Mouse (Mus musculus) kidney, embryonic 15.5 days (tissue): ENCODE results near the gene Col23a1. TPM values are rescaled to one million over a fixed set of nuclear protein-coding genes. Genes with fewer than 3 reads are reported as not detected.

Source experiments
- ATAC-seq: fragments of 200-750 bp; cut with Nextera tagmentation; replicated peaks from 2 replicates; pipeline ENCODE4 v1.8.0; 2017; ENCODE audit warnings: moderate TSS enrichment; ENCODE audit not compliant: low FRiP score
- H3K27ac ChIP-seq: fragments of 300-500 bp; sonication (generic); 2 replicates; pipeline ENCODE4 v1.5.1; 2015; ENCODE audit warnings: mild to moderate bottlenecking, inconsistent platforms
- H3K27me3 ChIP-seq: fragments of 300-500 bp; sonication (generic); 2 replicates; pipeline ENCODE4 v1.6.1; 2015; ENCODE audit warnings: inconsistent platforms
- H3K36me3 ChIP-seq: fragments of 300-500 bp; sonication (generic); 2 replicates; pipeline ENCODE4 v1.6.1; 2015; ENCODE audit warnings: inconsistent platforms
- H3K4me1 ChIP-seq: fragments of 300-500 bp; sonication (generic); 2 replicates; pipeline ENCODE4 v1.6.1; 2015; ENCODE audit warnings: inconsistent platforms
- H3K4me2 ChIP-seq: fragments of 300-500 bp; sonication (generic); 2 replicates; pipeline ENCODE4 v1.6.1; 2015; ENCODE audit warnings: moderate library complexity, mild to moderate bottlenecking, inconsistent platforms
- H3K4me3 ChIP-seq: fragments of 300-500 bp; sonication (generic); replicated peaks from 2 replicates; pipeline ENCODE4 v1.5.1; 2015; ENCODE audit warnings: mild to moderate bottlenecking, inconsistent platforms
- H3K9ac ChIP-seq: fragments of 300-500 bp; sonication (generic); 2 replicates; pipeline ENCODE4 v1.6.1; 2015; ENCODE audit warnings: mild to moderate bottlenecking, inconsistent platforms
- H3K9me3 ChIP-seq: fragments of 300-500 bp; sonication (generic); replicated peaks from 2 replicates; pipeline ENCODE4 v1.6.1; 2016; ENCODE audit warnings: inconsistent platforms
- WGBS: fragments of 180-500 bp; shearing (Covaris S2); methylation state at CpG from one replicate; pipeline ENCODE4 v1.1.7; 2015; ENCODE audit warnings: mixed read lengths; 5-methylcytosine and 5-hydroxymethylcytosine counted together
- polyA plus RNA-seq: library from polyadenylated mRNA; unstranded; fragments of >200 nt; fragmentation: Nextera tagmentation; extraction: Ambion mirVana; gene quantifications from 2 replicates; pipeline ENCODE4 v1.2.1, GENCODE M21; 2015

Gene Col23a1
- polyA plus RNA-seq, 1 experiment from 2014 or later: 11.5 TPM

GRCm38 (mm10) chr11:51448680-51449079, 159.0 kb downstream of the Col23a1 start:
- no peak overlapping the region for H3K27ac ChIP-seq
- peaks cover 3% of the 10 kb centered on the region; the same call in 1 of the 2 replicates for H3K4me1 ChIP-seq
- H3K9ac ChIP-seq: no peak overlapping the region
- no peak overlapping the region for H3K4me3 ChIP-seq
- no peaks in the 10 kb centered on the region for H3K9me3 ChIP-seq
- no peaks in the 10 kb centered on the region; the same call in 1 of the 2 replicates for H3K27me3 ChIP-seq
- 67% methylated on average over 4 of the region's 4 CpGs for WGBS
- H3K36me3 ChIP-seq: no peaks in the 10 kb centered on the region
- no peak for ATAC-seq
- H3K4me2 ChIP-seq: no peak overlapping the region

DNA sequence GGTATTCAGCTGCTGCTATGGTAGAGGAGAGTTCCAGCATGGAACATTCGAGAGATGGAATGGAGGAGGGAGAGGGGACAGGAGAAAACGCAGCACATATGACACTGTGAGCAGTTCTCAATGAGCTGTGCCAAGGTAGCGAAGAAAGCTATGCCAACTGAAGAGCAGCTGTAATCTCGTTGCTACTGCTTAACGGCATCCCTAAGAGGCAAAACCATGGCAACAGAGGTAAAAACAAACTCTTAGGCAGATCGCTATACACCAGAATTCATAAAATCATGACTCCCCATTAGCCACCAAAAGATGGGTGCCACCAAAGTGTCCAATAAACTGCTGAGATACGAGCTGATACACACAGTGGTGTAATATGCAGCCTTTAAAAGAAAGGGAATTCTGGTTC, 160.2 kb downstream of the Col23a1 start:
- Histone ChIP-seq H3K9me3 (no peaks in the 10 kb centered on the region), H3K36me3 (no peaks in the 10 kb centered on the region), H3K4me2 (no peak overlapping the region), H3K9ac (no peak overlapping the region), H3K4me3 (no peak overlapping the region), H3K27ac (no peak overlapping the region), H3K27me3 (no peaks in the 10 kb centered on the region; the same call in 1 of the 2 replicates), H3K4me1 (peaks cover 3% of the 10 kb centered on the region; the same call in 1 of the 2 replicates)
- no peak for ATAC-seq
- 85% methylated on average over 7 of the region's 7 CpGs for WGBS

GRCm38 (mm10) chr11:51451281-51451680, 161.6 kb downstream of the Col23a1 start:
- H3K27ac ChIP-seq: no peak overlapping the region
- H3K4me2 ChIP-seq: no peak overlapping the region
- no peak overlapping the region for H3K4me3 ChIP-seq
- H3K36me3 ChIP-seq: no peaks in the 10 kb centered on the region
- H3K27me3 ChIP-seq: no peaks in the 10 kb centered on the region; the same call in 1 of the 2 replicates
- H3K9ac ChIP-seq: no peak overlapping the region
- no peaks in the 10 kb centered on the region for H3K9me3 ChIP-seq
- peaks cover 3% of the 10 kb centered on the region; the same call in 1 of the 2 replicates for H3K4me1 ChIP-seq
- ATAC-seq: no peak
- WGBS: 73% methylated on average over 5 of the region's 5 CpGs

GRCm38 (mm10) chr11:51451925-51452324, 162.2 kb downstream of the Col23a1 start:
- Histone ChIP-seq H3K4me2 (no peak overlapping the region), H3K27me3 (no peaks in the 10 kb centered on the region; the same call in 1 of the 2 replicates), H3K4me3 (no peak overlapping the region), H3K27ac (no peak overlapping the region), H3K36me3 (no peaks in the 10 kb centered on the region), H3K4me1 (peaks cover 3% of the 10 kb centered on the region; the same call in 1 of the 2 replicates), H3K9me3 (no peaks in the 10 kb centered on the region), H3K9ac (no peak overlapping the region)
- ATAC-seq: no peak
- WGBS: 27% methylated on average over 7 of the region's 7 CpGs

- H3K4me3 ChIP-seq: no peak overlapping the region
- no peaks in the 10 kb centered on the region for H3K36me3 ChIP-seq
- 88% methylated on average over 9 of the region's 9 CpGs for WGBS
- H3K4me1 ChIP-seq: peaks cover 3% of the 10 kb centered on the region; the same call in 1 of the 2 replicates
- no peak overlapping the region for H3K9ac ChIP-seq
- no peaks in the 10 kb centered on the region; the same call in 1 of the 2 replicates for H3K27me3 ChIP-seq
- H3K27ac ChIP-seq: no peak overlapping the region
- ATAC-seq: no peak
- H3K4me2 ChIP-seq: no peak overlapping the region
- no peaks in the 10 kb centered on the region for H3K9me3 ChIP-seq
Measured at GRCm38 (mm10) chr11:51453742-51454141, 164.0 kb downstream of the Col23a1 start.

DNA sequence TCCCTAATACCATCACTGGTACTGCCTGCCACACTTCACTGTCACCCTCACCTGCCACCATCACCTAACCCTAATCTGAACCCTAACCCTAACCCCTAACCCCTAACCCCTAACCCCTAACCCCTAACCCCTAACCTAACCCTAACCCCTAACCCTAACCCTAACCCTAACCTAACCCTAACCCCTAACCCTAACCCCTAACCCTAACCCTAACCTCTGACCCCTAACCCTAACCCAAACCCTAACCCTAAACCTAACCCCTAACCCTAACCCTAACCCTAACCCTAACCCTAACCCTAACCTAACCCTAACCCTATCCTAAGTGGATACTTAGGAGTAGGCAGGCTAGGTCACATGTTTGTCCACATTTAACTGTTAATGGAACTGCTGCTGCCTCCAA, 165.8 kb downstream of the Col23a1 start:
- no peak overlapping the region for H3K4me2 ChIP-seq
- H3K4me3 ChIP-seq: no peak overlapping the region
- H3K27ac ChIP-seq: no peak overlapping the region
- no peaks in the 10 kb centered on the region for H3K9me3 ChIP-seq
- peaks cover 9% of the 10 kb centered on the region; the same call in 1 of the 2 replicates for H3K4me1 ChIP-seq
- H3K36me3 ChIP-seq: no peaks in the 10 kb centered on the region
- H3K9ac ChIP-seq: no peak overlapping the region
- H3K27me3 ChIP-seq: no peaks in the 10 kb centered on the region; the same call in 1 of the 2 replicates
- ATAC-seq: no peak

DNA sequence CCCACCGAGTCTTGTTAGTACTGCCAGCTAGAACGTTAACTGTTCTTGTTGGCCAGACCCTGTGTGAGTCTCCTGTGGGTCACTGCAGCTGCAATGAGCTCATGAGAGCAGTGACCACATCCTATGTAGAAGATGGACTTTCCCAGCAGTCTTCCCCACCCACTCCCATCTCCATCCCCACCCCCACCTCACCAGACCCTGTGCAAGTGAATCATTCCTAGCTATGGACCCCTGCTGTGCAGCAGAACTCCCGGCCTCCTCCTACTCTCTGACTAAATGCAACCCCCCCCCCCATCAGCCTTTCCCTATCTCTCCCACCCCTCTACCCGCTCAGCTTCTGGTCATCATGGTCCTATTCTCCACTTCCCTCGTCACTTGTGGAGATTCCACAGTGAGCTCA, 167.9 kb downstream of the Col23a1 start:
- no peak overlapping the region for H3K4me3 ChIP-seq
- no peak overlapping the region for H3K9ac ChIP-seq
- H3K4me1 ChIP-seq: peaks cover 6% of the 10 kb centered on the region; the same call in 1 of the 2 replicates
- H3K27me3 ChIP-seq: no peaks in the 10 kb centered on the region; the same call in 1 of the 2 replicates
- 77% methylated on average over 5 of the region's 5 CpGs for WGBS
- H3K4me2 ChIP-seq: no peak overlapping the region
- no peak for ATAC-seq
- H3K36me3 ChIP-seq: no peaks in the 10 kb centered on the region
- H3K27ac ChIP-seq: no peak overlapping the region
- no peaks in the 10 kb centered on the region for H3K9me3 ChIP-seq

DNA sequence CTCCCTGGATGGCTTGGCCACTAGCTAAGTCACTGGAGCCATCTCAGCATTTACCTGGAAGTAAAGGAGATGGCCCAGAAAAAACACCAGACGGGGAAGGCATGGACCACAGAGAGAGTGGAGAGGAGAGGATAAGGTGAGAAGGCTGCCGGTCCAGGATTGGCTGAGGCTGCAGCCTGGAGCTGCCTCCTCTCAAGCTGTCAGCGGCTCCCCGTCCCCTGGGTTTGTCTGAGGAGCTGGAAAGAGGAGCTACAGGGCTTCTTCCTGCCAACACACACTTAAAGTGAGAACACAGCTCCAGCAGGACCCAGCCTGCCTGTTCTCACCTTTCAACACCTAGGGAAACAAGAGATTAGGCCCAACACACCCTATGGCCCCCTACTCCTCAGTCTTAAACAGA, 168.9 kb downstream of the Col23a1 start:
- H3K4me1 ChIP-seq: peaks cover 6% of the 10 kb centered on the region; the same call in 1 of the 2 replicates
- H3K36me3 ChIP-seq: no peaks in the 10 kb centered on the region
- WGBS: 56% methylated on average over 4 of the region's 4 CpGs
- ATAC-seq: no peak
- no peaks in the 10 kb centered on the region for H3K9me3 ChIP-seq
- H3K9ac ChIP-seq: no peak overlapping the region
- no peak overlapping the region for H3K4me3 ChIP-seq
- no peaks in the 10 kb centered on the region for H3K27me3 ChIP-seq
- H3K4me2 ChIP-seq: no peak overlapping the region
- no peak overlapping the region for H3K27ac ChIP-seq

DNA sequence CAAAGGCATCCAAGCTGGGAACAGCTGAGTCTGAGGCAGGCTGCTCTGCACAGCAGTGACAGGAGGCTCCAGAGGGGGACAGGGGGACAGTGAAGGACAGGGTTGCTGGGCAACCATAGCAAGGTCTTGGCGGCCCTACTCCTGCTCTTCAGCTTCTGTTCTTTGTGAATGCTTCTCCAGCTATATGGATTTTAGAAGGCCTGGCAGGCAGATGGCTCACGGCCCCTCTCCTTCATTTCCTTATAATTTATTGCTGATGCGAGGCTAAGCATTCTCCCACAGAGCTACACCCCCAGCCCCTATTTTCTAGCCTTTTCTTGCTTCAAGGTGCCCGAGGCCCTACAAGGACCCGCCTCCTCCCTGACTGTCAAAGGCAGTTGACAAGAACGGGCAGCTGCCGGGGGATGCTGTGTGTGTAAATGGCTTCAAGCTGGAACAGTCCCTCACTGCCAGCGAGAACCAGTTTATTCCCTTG, 169.9 kb downstream of the Col23a1 start:
- Histone ChIP-seq H3K4me1 (peaks cover 6% of the 10 kb centered on the region; the same call in 1 of the 2 replicates), H3K27ac (no peak overlapping the region), H3K9me3 (no peaks in the 10 kb centered on the region), H3K4me2 (no peak overlapping the region), H3K9ac (no peak overlapping the region), H3K27me3 (no peaks in the 10 kb centered on the region), H3K4me3 (no peak overlapping the region), H3K36me3 (no peaks in the 10 kb centered on the region)
- 51% methylated on average over 8 of the region's 8 CpGs for WGBS
- peak; percentile 43; the same call in 1 of the 2 replicates for ATAC-seq

DNA sequence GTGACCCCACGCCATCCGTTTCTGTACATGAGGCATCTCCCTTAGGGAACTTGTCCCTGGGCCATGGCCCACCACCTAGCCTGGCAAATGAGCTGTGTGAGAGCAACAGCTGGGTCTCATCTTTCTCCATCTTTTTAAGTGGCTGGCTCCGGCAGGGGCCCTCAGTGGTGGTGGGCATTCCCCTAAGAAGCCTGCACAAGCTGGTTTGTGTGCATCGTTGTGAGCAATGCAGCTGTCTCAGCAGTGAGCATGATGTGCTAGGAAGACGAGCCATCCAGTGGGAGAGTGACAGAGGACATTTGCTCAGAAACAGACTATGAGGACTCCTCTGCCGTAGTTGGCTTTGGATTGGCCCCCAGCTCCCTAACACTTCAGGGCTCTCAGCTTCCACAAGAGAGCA, 179.0 kb downstream of the Col23a1 start:
- Histone ChIP-seq H3K4me3 (no peak overlapping the region), H3K9ac (no peak overlapping the region), H3K4me2 (no peak overlapping the region), H3K27ac (peak overlapping the region; percentile 41; the same call in 1 of the 2 replicates), H3K36me3 (no peaks in the 10 kb centered on the region), H3K4me1 (peaks cover 47% of the 10 kb centered on the region), H3K9me3 (no peaks in the 10 kb centered on the region), H3K27me3 (peaks cover 33% of the 10 kb centered on the region)
- no peak for ATAC-seq
- WGBS: 29% methylated on average over 6 of the region's 6 CpGs

- H3K27me3 ChIP-seq: peaks cover 38% of the 10 kb centered on the region
- peak; percentile 37; the same call in 1 of the 2 replicates for ATAC-seq
- no peaks in the 10 kb centered on the region for H3K9me3 ChIP-seq
- no peak overlapping the region for H3K4me3 ChIP-seq
- H3K4me1 ChIP-seq: peaks cover 47% of the 10 kb centered on the region
- 24% methylated on average over 13 of the region's 13 CpGs for WGBS
- H3K36me3 ChIP-seq: no peaks in the 10 kb centered on the region
- H3K9ac ChIP-seq: no peak overlapping the region
- 0 out of 2 replicates have a peak overlapping the region, but pooled peaks have one; percentile 41 for H3K27ac ChIP-seq
- H3K4me2 ChIP-seq: no peak overlapping the region
Measured at GRCm38 (mm10) chr11:51469341-51469831, 179.7 kb downstream of the Col23a1 start.

DNA sequence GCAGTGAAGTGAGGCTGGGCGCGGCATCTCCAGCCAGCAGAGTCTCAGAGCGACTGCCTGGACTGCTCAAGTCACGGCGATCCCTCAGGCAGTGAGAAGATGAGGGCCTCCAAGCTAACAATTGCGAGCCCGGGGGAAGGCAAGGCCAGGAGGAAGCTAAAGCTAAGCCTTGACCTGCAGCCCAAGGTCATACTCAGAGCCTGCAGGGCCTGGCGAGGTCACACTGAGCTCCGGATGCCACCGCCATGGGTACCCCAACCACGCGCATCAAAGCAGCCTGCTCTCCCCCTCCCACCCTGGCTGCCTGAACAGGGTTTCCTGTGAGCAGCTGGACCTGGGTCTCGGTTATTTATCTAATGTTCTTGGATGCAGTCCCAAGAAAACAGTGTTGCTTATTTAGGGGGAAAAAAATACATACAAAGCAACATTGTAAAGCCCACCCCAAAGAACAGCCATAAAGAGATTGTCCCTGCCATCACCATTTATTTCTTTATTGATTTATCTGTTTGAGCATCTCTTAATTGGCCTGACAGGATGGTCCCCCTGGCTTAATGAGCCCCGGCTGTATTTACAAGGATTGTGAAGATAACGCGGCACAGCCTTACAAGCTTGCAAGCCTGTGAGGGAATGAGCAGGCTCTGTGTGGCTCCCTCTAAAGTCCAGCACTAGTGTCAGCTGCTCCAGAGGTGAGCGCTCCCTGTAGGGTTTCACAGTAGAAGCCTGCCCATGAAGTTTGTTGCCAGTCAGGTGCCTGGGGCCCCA, 180.8 kb downstream of the Col23a1 start:
- Histone ChIP-seq H3K27ac (peak overlapping the region; percentile 66), H3K36me3 (no peaks in the 10 kb centered on the region), H3K4me3 (0 out of 2 replicates have a peak overlapping the region, but pooled peaks have one; percentile 18), H3K4me2 (peak overlapping the region; percentile 49), H3K9ac (no peak overlapping the region), H3K27me3 (peaks cover 44% of the 10 kb centered on the region), H3K9me3 (no peaks in the 10 kb centered on the region), H3K4me1 (peaks cover 47% of the 10 kb centered on the region)
- WGBS: 10% methylated on average over 17 of the region's 17 CpGs
- ATAC-seq: peak; percentile 40
